Mouse (Mus musculus) erythroblast, embryonic 14.5 days (primary cell): ENCODE data around the gene Scn3a.

Experiments
- GATA1 ChIP-seq: IDR thresholded peaks from 2 replicates; pipeline ENCODE4 v1.6.1; 2012; ENCODE audit warnings: low read length, inconsistent platforms, mixed read lengths
- TAL1 ChIP-seq: IDR thresholded peaks from 3 replicates; pipeline ENCODE4 v1.6.1; 2012; ENCODE audit warnings: low read length, inconsistent platforms, mixed read lengths

DNA sequence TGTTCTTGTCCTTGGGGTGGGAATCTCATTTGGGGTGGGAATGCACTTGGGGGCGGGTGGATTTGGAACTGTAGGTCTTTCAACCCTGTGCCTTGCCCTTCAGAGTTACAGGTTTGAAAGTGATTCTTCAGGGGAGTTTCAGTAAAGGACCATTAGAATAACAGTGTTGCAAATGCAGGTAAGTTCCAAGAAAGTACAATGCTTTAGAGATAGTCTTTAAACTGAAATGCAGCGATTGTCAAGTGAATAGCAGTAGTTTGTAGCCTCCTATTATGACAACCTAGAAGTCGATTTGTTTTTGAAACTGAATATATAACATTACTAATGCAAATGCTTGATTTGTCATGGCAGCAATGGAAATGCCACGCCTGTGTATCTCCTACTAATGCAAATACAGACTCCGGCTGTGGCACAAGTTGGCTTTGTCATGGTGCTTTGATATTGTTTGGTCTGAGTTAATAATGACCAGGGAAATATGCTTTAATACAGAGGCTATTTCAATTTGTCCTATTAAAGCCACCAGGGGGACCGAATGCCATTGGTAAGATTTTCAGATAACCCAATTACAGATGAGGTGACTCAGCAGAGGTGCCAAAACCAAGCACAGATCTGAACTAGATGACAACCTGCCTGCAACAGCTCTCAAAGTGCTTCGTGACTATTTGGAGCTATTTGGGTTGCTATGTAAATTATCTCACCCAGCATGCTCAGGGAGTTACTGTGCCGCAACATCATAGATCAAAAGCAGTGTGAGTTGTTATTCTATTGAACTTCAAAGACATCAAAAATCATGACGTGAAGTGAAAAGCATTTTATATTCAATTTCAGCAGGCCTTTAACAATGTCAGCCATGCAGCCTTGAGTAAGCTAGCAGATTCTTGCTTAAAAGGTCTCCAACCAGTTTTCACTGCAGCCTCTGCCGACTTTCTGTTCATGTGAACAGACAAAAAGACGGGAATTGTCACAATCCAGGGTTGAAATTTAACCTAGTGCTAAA, 145.9 kb downstream of the Scn3a start:
- TF ChIP-seq GATA1 (no peak), TAL1 (no peak)
